Mouse (Mus musculus) heart, postnatal 0 days (tissue): Measurements from ENCODE around the gene Slc25a44. TPM values are rescaled to one million over a fixed set of nuclear protein-coding genes. Genes with fewer than 3 reads are reported as not detected.

Experiments used
- ATAC-seq: fragments of 200-750 bp; cut with Nextera tagmentation; 2 replicates; pipeline ENCODE4 v1.8.0; 2017; ENCODE audit warnings: low read depth, moderate number of reproducible peaks, moderate library complexity; ENCODE audit not compliant: insufficient read depth
- DNase-seq: peaks from one replicate; pipeline ENCODE4 v3.0.0-alpha.2; 2016; ENCODE audit warnings: low spot score
- H3K27ac ChIP-seq: fragments of 300-500 bp; sonication (generic); 2 replicates; pipeline ENCODE4 v1.5.1; 2014; ENCODE audit warnings: low read depth, mild to moderate bottlenecking
- H3K27me3 ChIP-seq: fragments of 300-500 bp; sonication (generic); 2 replicates; pipeline ENCODE4 v1.6.1; 2014; ENCODE audit warnings: low read length, mixed read lengths; ENCODE audit not compliant: control insufficient read depth, insufficient read depth
- H3K36me3 ChIP-seq: fragments of 300-500 bp; sonication (generic); replicated peaks from 2 replicates; pipeline ENCODE4 v1.6.1; 2014; ENCODE audit warnings: low read length, mixed read lengths; ENCODE audit not compliant: control insufficient read depth, insufficient read depth
- H3K4me1 ChIP-seq: fragments of 300-500 bp; sonication (generic); 2 replicates; pipeline ENCODE4 v1.6.1; 2014; ENCODE audit warnings: antibody characterized with exemption; ENCODE audit not compliant: control insufficient read depth, insufficient read depth
- H3K4me2 ChIP-seq: fragments of 300-500 bp; sonication (generic); 2 replicates; pipeline ENCODE4 v1.6.1; 2014; ENCODE audit warnings: low read depth, mild to moderate bottlenecking, low read length, moderate library complexity
- H3K4me3 ChIP-seq: fragments of 300-500 bp; sonication (generic); 2 replicates; pipeline ENCODE4 v1.5.1; 2014; ENCODE audit warnings: low read depth, low read length
- H3K9ac ChIP-seq: fragments of 300-500 bp; sonication (generic); replicated peaks from 2 replicates; pipeline ENCODE4 v1.6.1; 2014; ENCODE audit warnings: low read depth, low read length, mixed read lengths
- H3K9me3 ChIP-seq: fragments of 300-500 bp; sonication (generic); replicated peaks from 2 replicates; pipeline ENCODE4 v1.6.1; 2016; ENCODE audit warnings: low read length; ENCODE audit not compliant: control insufficient read depth
- CTCF ChIP-seq: IDR thresholded peaks from 2 replicates; pipeline ENCODE4 v1.5.1; 2016; ENCODE audit warnings: antibody characterized with exemption, control low read depth, low read depth
- EP300 ChIP-seq: IDR thresholded peaks from 2 replicates; pipeline ENCODE4 v1.6.1; 2016; ENCODE audit warnings: antibody characterized with exemption, low read depth
- WGBS: fragments of 180-500 bp; shearing (Covaris S2); extraction: QIAGEN DNeasy Blood & Tissue Kit; methylation state at CpG from one replicate; pipeline ENCODE4 v1.1.7; 2014; 5-methylcytosine and 5-hydroxymethylcytosine counted together
- polyA plus RNA-seq: library from polyadenylated mRNA; unstranded; fragments of >200 nt; fragmentation: Nextera tagmentation; extraction: Ambion mirVana; gene quantifications from 2 replicates; pipeline ENCODE4 v1.2.1, GENCODE M21; 2015
- total RNA-seq: library from RNA; depleted of rRNA; stranded (reverse); fragments of >200 nt; gene quantifications from 2 replicates; pipeline ENCODE4 v1.2.3, GENCODE M21; 2014; ENCODE audit warnings: low replicate concordance

The Slc25a44 gene
- total and polyA plus RNA-seq, 2 experiments from 2014 or later = 9.6 to 17.2 TPM

DNA sequence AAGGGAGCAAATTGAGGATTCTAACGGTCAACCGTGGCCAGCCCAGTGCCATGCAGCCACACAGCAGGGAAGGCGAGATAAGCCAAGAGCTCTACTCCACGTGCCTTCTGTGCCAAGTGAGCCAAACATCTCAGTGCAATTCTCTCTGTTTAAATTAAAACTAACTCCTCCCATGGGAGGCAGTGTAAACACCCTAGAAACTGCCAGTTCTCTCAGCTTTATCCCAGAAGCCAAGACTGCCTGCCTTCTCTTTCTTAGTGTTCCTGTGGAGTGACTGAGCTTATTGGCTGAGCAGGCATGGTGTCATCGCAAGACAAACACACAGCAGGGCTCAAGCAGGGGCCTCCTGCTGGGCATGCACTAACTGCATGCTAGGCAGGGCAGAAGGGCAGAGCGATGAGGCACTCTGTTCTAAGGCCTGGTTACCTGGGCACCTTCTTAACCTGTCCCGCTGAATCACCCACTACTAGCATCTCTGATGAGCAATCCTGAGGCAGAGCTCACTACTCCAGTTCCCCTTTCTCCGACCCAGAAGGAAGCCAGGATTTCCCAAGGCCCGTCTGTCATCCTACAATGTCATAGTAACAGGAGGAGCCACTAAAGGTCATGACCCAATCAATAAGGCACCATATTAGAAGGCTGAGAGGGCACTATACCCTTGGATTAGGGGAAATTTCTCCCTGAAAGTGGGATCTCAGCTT, 2.8 kb downstream of the Slc25a44 start:
- ATAC-seq (no peak), DNase-seq (no peak)
- Histone ChIP-seq H3K9ac (no peak overlapping the region), H3K27ac (no peak overlapping the region), H3K4me2 (no peak overlapping the region), H3K36me3 (peaks cover 42% of the 10 kb centered on the region), H3K4me1 (peaks cover 14% of the 10 kb centered on the region), H3K27me3 (no peaks in the 10 kb centered on the region), H3K9me3 (no peaks in the 10 kb centered on the region), H3K4me3 (no peak overlapping the region)
- TF ChIP-seq CTCF = no peak
- whole genome bisulfite sequencing = 38% methylated on average over 9 of the region's 9 CpGs

DNA sequence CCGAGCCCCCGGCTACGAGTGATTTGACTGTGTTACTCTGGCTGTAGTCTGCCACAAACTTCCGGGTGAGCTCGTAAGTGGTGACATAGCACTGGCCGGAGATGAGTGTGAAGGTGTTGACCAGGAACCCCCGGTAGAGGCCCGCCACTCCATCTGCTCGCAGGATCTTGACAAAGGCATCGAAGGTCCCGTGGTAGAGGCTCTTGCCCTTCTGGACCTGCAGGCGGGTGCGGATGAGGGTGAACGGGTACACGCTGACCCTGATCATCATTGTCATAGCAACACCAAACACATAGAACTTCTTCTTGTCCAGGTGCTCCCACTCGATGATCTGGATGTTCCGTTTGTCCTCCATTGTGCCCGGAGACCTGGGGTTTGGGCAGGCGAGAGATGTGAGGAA, 4.2 kb downstream of the Slc25a44 start:
- Histone ChIP-seq H3K27ac (no peak overlapping the region), H3K9ac (no peak overlapping the region), H3K4me1 (peaks cover 14% of the 10 kb centered on the region), H3K27me3 (no peaks in the 10 kb centered on the region), H3K36me3 (peaks cover 55% of the 10 kb centered on the region), H3K9me3 (no peaks in the 10 kb centered on the region), H3K4me2 (no peak overlapping the region), H3K4me3 (no peak overlapping the region)
- 92% methylated on average over 19 of the region's 19 CpGs for WGBS
- DNase-seq = no peak
- no peak for TF ChIP-seq CTCF
- no peak for TF ChIP-seq EP300
- ATAC-seq = no peak

DNA sequence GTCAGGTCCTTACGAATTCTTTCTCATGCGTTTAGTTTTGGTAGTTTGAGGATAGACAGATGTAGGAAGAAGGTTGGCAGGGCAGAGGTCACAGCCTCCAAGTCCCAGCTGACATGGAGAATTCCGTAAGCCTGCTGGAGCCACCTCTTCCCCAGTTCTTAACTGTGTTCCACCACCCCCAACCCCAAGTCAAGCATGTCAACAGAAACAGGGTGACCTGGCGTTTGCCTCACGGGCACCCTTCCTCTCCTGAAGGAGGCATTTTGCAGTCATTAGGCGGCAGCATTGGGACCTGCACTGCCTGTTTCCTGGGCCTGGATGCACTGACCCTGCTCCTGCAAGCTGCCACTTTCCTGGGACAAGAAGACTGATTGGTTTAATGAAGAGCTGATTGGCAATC, 6.9 kb downstream of the Slc25a44 start:
- ATAC-seq = no peak
- H3K36me3 ChIP-seq = peaks cover 66% of the 10 kb centered on the region
- WGBS = 72% methylated on average over 6 of the region's 6 CpGs
- TF ChIP-seq EP300 = no peak
- TF ChIP-seq CTCF = no peak
- no peak overlapping the region for H3K9ac ChIP-seq
- no peaks in the 10 kb centered on the region for H3K4me1 ChIP-seq
- H3K27ac ChIP-seq = no peak overlapping the region
- no peaks in the 10 kb centered on the region for H3K9me3 ChIP-seq
- DNase-seq = no peak
- H3K4me3 ChIP-seq = no peak overlapping the region
- no peak overlapping the region for H3K4me2 ChIP-seq
- H3K27me3 ChIP-seq = no peaks in the 10 kb centered on the region

DNA sequence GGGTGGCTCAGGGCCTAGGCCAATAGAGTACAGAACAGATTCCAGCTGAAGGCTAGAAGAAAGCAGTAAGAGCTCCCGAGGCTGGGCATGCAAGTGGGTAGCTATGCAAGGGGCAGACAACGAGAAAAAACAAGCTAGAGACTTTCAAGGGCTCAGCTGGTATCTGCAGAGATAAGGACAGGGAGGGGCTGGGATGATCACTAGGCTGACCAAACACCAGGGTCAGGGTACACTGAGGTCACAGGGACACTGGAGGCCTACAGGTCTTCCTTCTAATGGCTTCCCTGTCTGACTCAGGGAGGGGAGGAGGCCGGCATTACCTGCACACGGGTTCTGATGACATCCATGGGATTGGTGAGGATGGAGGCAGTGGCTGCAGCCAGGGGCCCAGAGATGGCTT, 9.3 kb downstream of the Slc25a44 start:
- no peak for DNase-seq
- 50% methylated on average over 4 of the region's 4 CpGs for WGBS
- peaks cover 10% of the 10 kb centered on the region; the same call in 1 of the 2 replicates for H3K4me1 ChIP-seq
- no peaks in the 10 kb centered on the region for H3K27me3 ChIP-seq
- ATAC-seq = no peak
- H3K4me2 ChIP-seq = no peak overlapping the region
- no peak overlapping the region for H3K9ac ChIP-seq
- no peak overlapping the region for H3K27ac ChIP-seq
- H3K9me3 ChIP-seq = no peaks in the 10 kb centered on the region
- H3K4me3 ChIP-seq = no peak overlapping the region
- TF ChIP-seq EP300 = no peak
- TF ChIP-seq CTCF = no peak
- peaks cover 66% of the 10 kb centered on the region for H3K36me3 ChIP-seq

DNA sequence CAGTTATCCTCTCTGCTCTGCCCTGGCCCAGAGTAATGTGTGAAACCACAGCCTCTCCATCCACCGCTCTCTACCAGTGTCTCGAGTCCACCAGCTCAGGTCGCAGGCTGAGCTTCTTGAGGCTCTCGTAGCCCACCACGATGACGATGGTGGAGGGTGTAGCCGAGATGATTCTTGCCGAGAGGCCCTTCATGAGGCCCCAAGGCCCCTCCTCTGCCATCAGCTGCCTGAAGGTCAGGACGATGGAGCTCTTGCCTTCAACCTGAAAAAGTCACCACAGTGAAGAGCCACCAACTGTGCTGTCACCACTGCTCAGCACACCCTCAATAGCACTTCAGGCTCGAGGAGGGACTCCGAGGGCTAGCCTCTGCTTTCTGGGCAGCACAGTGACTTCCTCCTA, 12.3 kb downstream of the Slc25a44 start:
- H3K4me3 ChIP-seq = no peak overlapping the region
- peaks cover 12% of the 10 kb centered on the region; the same call in 1 of the 2 replicates for H3K4me1 ChIP-seq
- H3K27me3 ChIP-seq = no peaks in the 10 kb centered on the region
- no peak for TF ChIP-seq EP300
- no peak overlapping the region for H3K4me2 ChIP-seq
- DNase-seq (no peak), ATAC-seq (no peak)
- H3K9ac ChIP-seq = no peak overlapping the region
- WGBS = 77% methylated on average over 11 of the region's 11 CpGs
- H3K27ac ChIP-seq = no peak overlapping the region
- H3K36me3 ChIP-seq = peaks cover 37% of the 10 kb centered on the region
- no peaks in the 10 kb centered on the region for H3K9me3 ChIP-seq

DNA sequence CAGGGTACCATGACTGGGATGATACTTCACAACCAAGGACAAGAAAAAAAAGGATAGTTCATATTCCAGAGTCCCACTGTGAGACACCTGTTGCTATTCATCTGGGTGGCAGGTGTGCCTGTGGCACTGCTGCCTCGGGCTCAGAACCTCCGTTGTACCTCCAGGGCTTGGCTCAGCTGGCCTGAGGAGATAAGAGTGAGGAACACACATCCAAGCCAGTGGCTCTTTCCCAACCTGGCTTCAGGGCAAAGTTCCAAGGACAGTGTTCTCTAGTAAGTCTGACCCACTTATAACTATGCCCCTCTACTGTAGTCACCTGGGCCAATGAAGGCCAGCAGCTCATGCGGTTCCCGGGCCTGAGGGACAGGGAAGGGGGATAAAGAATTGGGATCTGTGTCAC, 13.3 kb downstream of the Slc25a44 start:
- H3K9ac ChIP-seq = no peak overlapping the region
- no peak overlapping the region for H3K4me3 ChIP-seq
- no peak overlapping the region for H3K4me2 ChIP-seq
- no peak overlapping the region for H3K27ac ChIP-seq
- peaks cover 29% of the 10 kb centered on the region for H3K36me3 ChIP-seq
- ATAC-seq (no peak), DNase-seq (no peak)
- TF ChIP-seq EP300 = no peak
- no peak for TF ChIP-seq CTCF
- WGBS = 59% methylated on average over 4 of the region's 4 CpGs
- no peaks in the 10 kb centered on the region for H3K9me3 ChIP-seq
- peaks cover 12% of the 10 kb centered on the region; the same call in 1 of the 2 replicates for H3K4me1 ChIP-seq
- H3K27me3 ChIP-seq = no peaks in the 10 kb centered on the region
